Mouse (Mus musculus) layer of hippocampus, adult 2 months (tissue): ENCODE results near the gene Ccdc183. TPM values are rescaled to one million over a fixed set of nuclear protein-coding genes. Genes with fewer than 3 reads are reported as not detected.

Experiments
- DNase-seq, 2 experiments: peaks; one replicate each; pipeline ENCODE4 v3.0.0; 2022; ENCODE audit warnings: low spot score in 2 of 2
- H3K27ac ChIP-seq: fragments of 200-600 bp; 2 replicates; pipeline ENCODE4 v1.8.1; 2022
- H3K4me3 ChIP-seq: fragments of 200-600 bp; 2 replicates; pipeline ENCODE4 v1.8.1; 2022; ENCODE audit warnings: mild to moderate bottlenecking
- CTCF ChIP-seq: fragments of 200-600 bp; conservative IDR thresholded peaks from 2 replicates; pipeline ENCODE4 v1.8.1; 2022; ENCODE audit warnings: antibody characterized with exemption, mild to moderate bottlenecking, moderate library complexity
- total RNA-seq, 2 experiments: library from RNA; stranded (reverse); gene quantifications; 2 replicates each; pipeline ENCODE4 v1.2.3; 2021

Ccdc183 gene
- total RNA-seq, 2 experiments from 2014 or later: not detected

GRCm38 (mm10) chr2:25628738-25629137, 11.3 kb upstream of the Ccdc183 start:
- TF ChIP-seq CTCF: no peak
- H3K4me3 ChIP-seq: no peak overlapping the region
- DNase-seq: no peak
- no peak overlapping the region for H3K27ac ChIP-seq

GRCm38 (mm10) chr2:25627811-25628210, 10.3 kb upstream of the Ccdc183 start, which contains the start of gene Fcna:
TSS of gene Fcna (minus strand) at chr2:25628030.
- Histone ChIP-seq H3K27ac (no peak within 1 kb of the TSS), H3K4me3 (no peak within 1 kb of the TSS)
- no peak for DNase-seq
- no peak for TF ChIP-seq CTCF

DNA sequence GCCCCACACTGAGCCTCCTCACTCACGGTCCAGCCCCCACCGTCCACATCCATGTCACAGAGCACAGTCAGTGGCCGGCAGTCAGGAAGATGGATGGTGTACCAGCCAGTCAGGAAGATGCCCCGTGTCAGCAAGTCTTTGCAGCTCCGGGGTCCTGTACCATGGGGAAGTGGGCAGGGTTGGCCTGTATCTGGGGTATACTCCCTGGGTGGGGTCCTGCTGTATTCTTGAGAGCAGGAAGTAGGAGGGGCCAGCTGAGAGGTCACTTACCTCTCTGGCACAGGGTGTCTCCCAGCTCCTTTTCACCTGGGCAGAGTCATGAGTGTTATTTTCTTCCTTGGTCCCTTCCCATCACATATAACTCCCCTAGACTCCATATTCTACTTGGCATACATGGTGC, 8.5 kb upstream of the Ccdc183 start:
- no peak overlapping the region for H3K4me3 ChIP-seq
- no peak for TF ChIP-seq CTCF
- DNase-seq: no peak

DNA sequence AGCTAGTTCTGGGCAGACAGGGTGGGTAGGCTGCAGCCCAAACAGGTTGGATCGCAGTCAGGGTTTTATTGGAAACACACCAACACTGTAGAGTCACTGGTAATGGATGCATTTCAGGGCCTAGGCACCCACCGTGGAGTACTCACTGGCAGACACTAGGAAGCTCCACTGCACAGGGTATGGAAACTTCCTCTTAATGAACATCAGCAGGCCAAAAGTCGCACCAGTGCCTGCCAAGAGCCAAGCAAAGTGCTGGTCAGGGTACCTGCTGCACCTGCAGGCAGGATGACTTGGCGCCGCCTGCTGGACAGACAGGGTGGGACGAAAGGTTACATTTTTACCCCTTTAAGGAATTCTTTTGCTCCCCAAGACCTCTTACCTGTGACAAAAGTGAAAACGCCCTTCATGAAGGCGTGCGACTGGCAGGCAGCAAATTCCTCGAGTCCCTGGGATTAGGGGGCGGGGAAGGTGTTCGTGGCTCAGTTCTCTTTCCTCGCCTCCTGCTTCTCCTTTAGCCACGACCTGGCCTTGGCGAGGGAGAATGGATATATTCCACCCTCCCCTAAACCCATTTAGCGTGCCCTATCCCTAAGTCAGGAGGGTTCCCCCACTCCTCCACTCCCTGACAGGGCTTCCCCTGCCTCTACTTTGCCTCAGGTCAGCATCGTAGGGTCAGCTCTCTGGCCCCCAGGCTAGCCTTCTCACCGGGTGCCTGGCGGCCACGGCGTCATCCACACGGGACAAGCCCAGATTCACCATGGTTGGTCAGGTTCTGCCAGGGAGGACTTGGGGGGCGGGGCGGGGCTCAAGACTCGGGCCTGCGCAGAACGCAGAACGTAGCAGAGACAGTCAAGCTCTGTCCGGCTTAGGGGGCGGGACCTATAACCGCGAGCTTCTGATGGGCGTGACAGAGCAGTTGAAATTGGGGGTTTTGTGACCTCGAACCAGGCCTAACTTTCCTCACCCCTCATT, 4.0 kb upstream of the Ccdc183 start, which contains the start of gene Tmem141:
Gene Tmem141, minus strand, starts transcription at position 777 of the 972 bp plus-strand sequence.
- TF ChIP-seq CTCF: peak; percentile 82
- Histone ChIP-seq H3K4me3 (peak within 1 kb of the TSS; percentile 72), H3K27ac (peak within 1 kb of the TSS; percentile 88)
- peak; percentile 80 to 88 for DNase-seq

More for the DNA sequence above, 8.5 kb upstream of the Ccdc183 start:
- no peak overlapping the region for H3K27ac ChIP-seq

- DNase-seq: no peak
- TF ChIP-seq CTCF: no peak
- Histone ChIP-seq H3K27ac (peak overlapping the region; percentile 88; the same call in 1 of the 2 replicates), H3K4me3 (peak overlapping the region; percentile 72)
These were observed 3.4 kb upstream of the Ccdc183 start for GRCm38 (mm10) chr2:25620852-25621228.

GRCm38 (mm10) chr2:25620386-25620785, 2.9 kb upstream of the Ccdc183 start:
- DNase-seq: no peak
- peak overlapping the region; percentile 88; the same call in 1 of the 2 replicates for H3K27ac ChIP-seq
- H3K4me3 ChIP-seq: no peak overlapping the region
- TF ChIP-seq CTCF: no peak

DNA sequence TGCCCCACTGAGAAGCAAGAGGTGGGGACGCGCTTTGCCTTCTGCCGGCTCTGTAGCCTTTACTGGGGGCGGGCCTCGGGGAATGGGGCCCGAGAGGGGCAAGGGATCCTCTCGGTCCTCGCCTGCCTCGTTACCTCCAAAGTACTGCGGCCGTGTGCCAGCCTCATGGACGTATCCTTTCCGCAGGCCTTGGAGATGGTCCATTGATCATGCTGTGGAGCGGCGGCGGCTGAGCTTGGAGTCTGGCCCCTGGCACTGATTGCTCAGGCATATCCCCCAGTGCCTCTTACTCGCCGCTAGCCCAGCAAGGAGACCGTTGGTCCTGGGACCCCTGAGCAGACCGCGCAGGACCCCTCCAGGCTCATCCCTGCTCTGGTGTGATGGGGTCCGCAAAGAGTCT, 1.1 kb downstream of the Ccdc183 start:
- Histone ChIP-seq H3K27ac (no peak overlapping the region), H3K4me3 (no peak overlapping the region)
- TF ChIP-seq CTCF: no peak
- DNase-seq: no peak

GRCm38 (mm10) chr2:25608671-25609070, 8.8 kb downstream of the Ccdc183 start:
- TF ChIP-seq CTCF: no peak

DNA sequence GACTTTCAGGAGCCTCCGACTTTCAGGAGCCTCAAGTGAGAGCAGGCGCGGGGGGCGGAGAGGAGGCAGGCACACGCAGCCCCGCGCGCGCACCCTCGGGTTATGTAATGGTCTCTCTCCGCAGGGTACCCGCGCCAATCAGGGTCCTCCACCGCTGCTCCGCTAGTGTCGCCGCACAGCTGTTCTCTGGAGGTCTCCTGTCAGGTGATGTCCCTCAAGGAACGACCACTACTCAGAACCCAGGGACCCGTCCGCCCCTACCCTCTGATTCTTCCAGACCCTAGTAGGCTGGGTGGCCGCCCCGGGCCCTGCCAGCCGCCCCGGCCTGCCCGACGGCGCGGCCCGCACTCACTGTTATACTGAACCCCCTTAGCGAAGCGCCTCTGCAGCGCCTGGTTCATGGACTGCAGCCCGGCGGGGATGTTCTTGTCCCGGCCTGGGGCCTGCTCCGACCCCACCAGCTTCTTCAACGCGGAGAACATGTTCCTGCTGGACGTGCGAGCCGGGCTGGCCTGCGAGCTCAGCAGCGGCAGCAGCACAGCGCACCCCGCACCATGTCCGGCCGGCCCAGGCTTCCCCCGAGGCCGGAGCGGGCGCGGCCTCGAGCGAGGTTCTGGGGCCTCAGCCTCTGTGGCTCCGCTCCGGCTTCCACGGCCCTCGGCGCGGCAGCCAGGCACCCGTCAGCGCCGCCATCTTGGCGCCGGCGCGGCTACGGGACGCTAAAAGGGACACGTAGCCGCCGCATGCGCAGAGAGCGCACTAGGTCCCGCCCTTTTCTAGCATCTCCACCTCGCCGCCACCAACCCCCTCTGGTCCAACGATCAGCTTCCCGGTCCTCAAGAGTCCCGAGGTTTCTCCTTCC, 9.5 kb downstream of the Ccdc183 start, which contains the start of gene Rabl6:
Gene Rabl6, minus strand, starts transcription at position 761 of the 862 bp plus-strand sequence.
- no peak for TF ChIP-seq CTCF
- DNase-seq: peak; percentile 88 to 89
- peak within 1 kb of the TSS; percentile 97 for H3K27ac ChIP-seq
- peak within 1 kb of the TSS; percentile 79 for H3K4me3 ChIP-seq

More at GRCm38 (mm10) chr2:25608671-25609070, 8.8 kb downstream of the Ccdc183 start:
- DNase-seq: no peak
- Histone ChIP-seq H3K4me3 (peak overlapping the region; percentile 79), H3K27ac (peak overlapping the region; percentile 97)

- H3K27ac ChIP-seq: no peak overlapping the region
- no peak for DNase-seq
- no peak overlapping the region for H3K4me3 ChIP-seq
- no peak for TF ChIP-seq CTCF
These were observed 15.0 kb downstream of the Ccdc183 start for GRCm38 (mm10) chr2:25602526-25602925.

DNA sequence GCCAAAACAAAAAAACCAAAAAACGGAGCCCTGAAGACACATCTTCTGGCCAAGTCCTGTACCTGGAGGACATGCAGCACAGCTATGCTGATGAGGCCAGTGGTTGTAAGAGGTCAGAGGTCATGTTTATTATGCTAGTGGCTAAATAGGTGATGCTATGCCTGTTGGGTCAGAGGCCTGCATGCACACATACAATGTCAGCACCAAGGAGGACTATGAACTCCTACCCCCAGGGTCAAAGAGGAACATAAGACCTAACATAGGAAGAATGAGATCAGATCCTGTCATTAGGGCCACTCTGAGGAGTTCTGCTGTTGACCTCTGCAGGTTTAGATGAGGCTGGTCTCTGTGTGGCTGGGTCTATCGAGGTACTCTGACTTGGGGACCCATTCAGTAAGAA, 17.4 kb downstream of the Ccdc183 start:
- Histone ChIP-seq H3K4me3 (no peak overlapping the region), H3K27ac (no peak overlapping the region)
- no peak for DNase-seq
- TF ChIP-seq CTCF: no peak

DNA sequence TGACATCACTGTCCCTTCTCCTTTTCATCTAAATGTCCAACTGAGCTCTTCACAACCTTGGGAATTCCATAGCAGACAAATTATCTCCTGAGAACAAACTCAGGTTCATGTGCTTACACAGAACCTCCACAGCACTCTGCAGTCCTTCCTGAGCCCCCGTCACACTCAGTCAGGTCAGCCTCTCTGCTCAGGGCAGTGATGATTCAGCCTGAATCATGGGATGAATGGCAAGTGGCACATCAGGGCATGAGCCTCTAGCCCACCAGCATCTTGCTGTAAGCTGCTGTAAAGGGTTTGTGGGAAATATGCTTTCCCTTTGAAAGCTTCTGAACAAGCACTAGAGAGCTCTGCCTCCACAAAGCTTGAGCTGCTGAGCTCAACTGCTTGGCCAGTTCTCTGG, 18.7 kb downstream of the Ccdc183 start:
- TF ChIP-seq CTCF: no peak
- no peak for DNase-seq
- no peak overlapping the region for H3K4me3 ChIP-seq
- no peak overlapping the region for H3K27ac ChIP-seq
